Mouse (Mus musculus) cerebellum, adult 18-20 months (tissue): Measurements from ENCODE around the gene Ubl3.
A peak's percentile ranks its signal among the peaks of the same experiment; 100 is the strongest.

Experiments
- DNase-seq, 2 experiments: peaks; one replicate each; pipeline ENCODE4 v3.0.0; 2021

Gene Ubl3

GRCm38 (mm10) chr5:148559261-148559958, 6.8 kb upstream of the Ubl3 start:
- DNase-seq: no peak

GRCm38 (mm10) chr5:148558472-148558871, 5.9 kb upstream of the Ubl3 start:
- no peak for DNase-seq

- DNase-seq: no peak
Observed at GRCm38 (mm10) chr5:148556509-148556908, 3.9 kb upstream of the Ubl3 start.

- DNase-seq: no peak
Observed at GRCm38 (mm10) chr5:148555156-148555555, 2.6 kb upstream of the Ubl3 start.

GRCm38 (mm10) chr5:148554701-148555100, 2.1 kb upstream of the Ubl3 start:
- DNase-seq: no peak

GRCm38 (mm10) chr5:148554242-148554641, 1.7 kb upstream of the Ubl3 start:
- DNase-seq: no peak

GRCm38 (mm10) chr5:148553723-148554122, 1.1 kb upstream of the Ubl3 start:
- no peak for DNase-seq

- DNase-seq: peak; percentile 24 to 45
Observed at GRCm38 (mm10) chr5:148551764-148552136, 839 bp downstream of the Ubl3 start.

- DNase-seq: peak; percentile 64 to 67
Observed at GRCm38 (mm10) chr5:148550821-148551763, 1.5 kb downstream of the Ubl3 start.

GRCm38 (mm10) chr5:148550393-148550792, 2.2 kb downstream of the Ubl3 start:
- DNase-seq: peak; percentile 36 to 49

- DNase-seq: no peak
Observed at GRCm38 (mm10) chr5:148549307-148549706, 3.3 kb downstream of the Ubl3 start.

GRCm38 (mm10) chr5:148548568-148548967, 4.0 kb downstream of the Ubl3 start:
- DNase-seq: no peak

GRCm38 (mm10) chr5:148547870-148548456, 4.6 kb downstream of the Ubl3 start:
- DNase-seq: no peak

GRCm38 (mm10) chr5:148546970-148547369, 5.6 kb downstream of the Ubl3 start:
- DNase-seq: no peak

GRCm38 (mm10) chr5:148544733-148545132, 7.9 kb downstream of the Ubl3 start:
- DNase-seq: no peak

GRCm38 (mm10) chr5:148542196-148542595, 10.4 kb downstream of the Ubl3 start:
- no peak for DNase-seq

- no peak for DNase-seq
Observed at GRCm38 (mm10) chr5:148535669-148536430, 16.7 kb downstream of the Ubl3 start.

GRCm38 (mm10) chr5:148534644-148535043, 17.9 kb downstream of the Ubl3 start:
- DNase-seq: peak; percentile 46 to 59

- DNase-seq: no peak
Observed at GRCm38 (mm10) chr5:148533924-148534323, 18.7 kb downstream of the Ubl3 start.

- no peak for DNase-seq
Observed at GRCm38 (mm10) chr5:148532201-148532600, 20.4 kb downstream of the Ubl3 start.

- DNase-seq: no peak
Observed at GRCm38 (mm10) chr5:148527632-148528031, 25.0 kb downstream of the Ubl3 start.

GRCm38 (mm10) chr5:148526631-148527030, 26.0 kb downstream of the Ubl3 start:
- DNase-seq: no peak
